Mouse (Mus musculus) B cell, adult (primary cell): ENCODE results near the gene Ugt3a2. TPM values are rescaled to one million over a fixed set of nuclear protein-coding genes. Genes with fewer than 3 reads are reported as not detected.

Source experiments
- total RNA-seq: library from RNA; stranded (reverse); gene quantifications from 4 replicates; pipeline ENCODE4 v1.2.4, GENCODE M21; 2023; ENCODE audit not compliant: inconsistent age

Gene Ugt3a2
- not detected in 4 replicates for total RNA-seq

DNA sequence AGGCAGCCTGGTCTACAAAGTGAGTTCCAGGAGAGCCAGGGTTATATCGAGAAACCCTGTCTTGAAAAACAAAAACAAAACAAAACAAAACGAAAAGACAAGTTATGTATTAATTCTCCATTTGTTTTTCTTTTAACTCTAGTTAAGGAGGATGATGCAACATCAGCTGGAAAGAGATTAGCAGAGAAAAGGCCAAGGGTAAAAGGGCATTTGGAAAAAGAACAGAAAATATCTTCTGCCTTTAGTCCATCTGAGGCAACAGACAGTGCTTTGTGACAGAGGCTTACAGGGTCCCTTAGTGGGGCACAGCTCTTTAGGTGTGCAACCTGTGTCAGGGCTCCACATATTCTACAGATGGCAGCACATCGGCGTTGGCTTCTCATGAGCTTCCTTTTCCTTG lies at the start of gene Ugt3a2:
Ugt3a2 (plus strand) TSS at position 210 of the 400 bp plus-strand sequence.

Other genes with a start within 250 kb of the Ugt3a2 start
- gene Lmbrd2, start 195.0 kb upstream of the Ugt3a2 start, total RNA-seq, result 10.0 to 15.2 TPM (median 12.2 TPM) in 4 replicates
- 2.4 to 2.8 TPM (median 2.7 TPM) in 4 replicates for gene Skp2, start 180.1 kb upstream of the Ugt3a2 start, total RNA-seq
- not detected in 4 replicates for gene Ugt3a1, start 58.7 kb upstream of the Ugt3a2 start, total RNA-seq
- gene Capsl, start 100.5 kb downstream of the Ugt3a2 start, total RNA-seq, result not detected in 4 replicates
- gene Il7r, start 194.6 kb downstream of the Ugt3a2 start, total RNA-seq, result 2.8 to 8.2 TPM (median 3.9 TPM) in 4 replicates